8 mouse cellular contexts compared by ENCODE assay signal in genomic region chr10:95417496-95418236, GRCm38 (mm10). TPM values are rescaled to one million over a fixed set of nuclear protein-coding genes. Genes with fewer than 3 reads are reported as not detected.
DNase-seq lines count a peak whose midpoint lies in the region; ATAC-seq lines count a peak whose summit lies in the region.

No protein-coding gene starts in this region.

- peak overlapping the region; percentile 68 for H3K9ac ChIP-seq in embryonic facial prominence, embryonic 11.5 days (replicated peaks; ENCODE audit: low read length)
- H3K9ac ChIP-seq in liver, embryonic 13.5 days, result peak overlapping the region; percentile 79
- peak overlapping the region; percentile 23 for H3K9ac ChIP-seq in stomach, embryonic 15.5 days

- WGBS in embryonic facial prominence, embryonic 11.5 days, result 1% methylated on average over 25 of the region's 25 CpGs
- WGBS in liver, embryonic 13.5 days (ENCODE audit: insufficient replicate concordance), result 1% methylated on average over 25 of the region's 25 CpGs
- WGBS in stomach, embryonic 15.5 days, result under 1% methylated on average over 25 of the region's 25 CpGs

- H3K4me2 ChIP-seq in embryonic facial prominence, embryonic 11.5 days (ENCODE audit: low read depth, low read length), result peak overlapping the region; percentile 92
- peak overlapping the region; percentile 98 for H3K4me2 ChIP-seq in liver, embryonic 13.5 days
- peak overlapping the region; percentile 95 for H3K4me2 ChIP-seq in stomach, embryonic 15.5 days

- no peaks in the 10 kb centered on the region for H3K4me1 ChIP-seq in embryonic facial prominence, embryonic 11.5 days (ENCODE audit: control insufficient read depth, insufficient read depth, low read length)
- peaks cover 38% of the 10 kb centered on the region for H3K4me1 ChIP-seq in liver, embryonic 13.5 days (replicated peaks)
- H3K4me1 ChIP-seq in stomach, embryonic 15.5 days, result peaks cover 23% of the 10 kb centered on the region

- no peaks in the 10 kb centered on the region for H3K9me3 ChIP-seq in embryonic facial prominence, embryonic 11.5 days (replicated peaks; ENCODE audit: control insufficient read depth, low read length)
- no peaks in the 10 kb centered on the region for H3K9me3 ChIP-seq in liver, embryonic 13.5 days (replicated peaks)
- H3K9me3 ChIP-seq in stomach, embryonic 15.5 days, result no peaks in the 10 kb centered on the region

- H3K4me3 ChIP-seq in embryonic facial prominence, embryonic 11.5 days (ENCODE audit: low read depth, low read length), result peak overlapping the region; percentile 62
- H3K4me3 ChIP-seq in liver, embryonic 13.5 days (replicated peaks), result peak overlapping the region; percentile 70
- H3K4me3 ChIP-seq in stomach, embryonic 15.5 days (replicated peaks), result peak overlapping the region; percentile 78

- ATAC-seq in embryonic facial prominence, embryonic 11.5 days (replicated peaks; ENCODE audit: insufficient number of reproducible peaks, low FRiP score, low TSS enrichment, low read depth), result peak; percentile 34; the same call in 1 of the 2 replicates
- peak; percentile 4; the same call in 1 of the 2 replicates for ATAC-seq in liver, embryonic 13.5 days (ENCODE audit: low read depth)
- no peak; the same call in 1 of the 2 replicates for ATAC-seq in stomach, embryonic 15.5 days (ENCODE audit: insufficient read depth, low FRiP score, low read depth)

- DNase-seq in 3T3-L1 (ENCODE audit: low read depth, low spot score), result peak; percentile 83
- DNase-seq in adrenal gland, postnatal 14 days, result peak; percentile 89
- peak; percentile 86 for DNase-seq in embryonic facial prominence, embryonic 11.5 days (ENCODE audit: low spot score)
- peak; percentile 65 to 83 for DNase-seq in heart, adult 9 months (ENCODE audit: low spot score in 2 of 2)
- DNase-seq in kidney, adult 9 months, result peak; percentile 77
- DNase-seq in liver, embryonic 13.5 days, result peak; percentile 48
- DNase-seq in natural killer cell, adult 2 months (ENCODE audit: low spot score in 2 of 2), result peak; percentile 26 to 62

- no peaks in the 10 kb centered on the region for H3K36me3 ChIP-seq in embryonic facial prominence, embryonic 11.5 days (replicated peaks; ENCODE audit: control insufficient read depth, insufficient read depth, low read depth, low read length)
- no peaks in the 10 kb centered on the region for H3K36me3 ChIP-seq in liver, embryonic 13.5 days
- H3K36me3 ChIP-seq in stomach, embryonic 15.5 days, result no peaks in the 10 kb centered on the region

- no peak overlapping the region for H3K27ac ChIP-seq in embryonic facial prominence, embryonic 11.5 days (replicated peaks; ENCODE audit: low read depth, low read length)
- H3K27ac ChIP-seq in liver, embryonic 13.5 days, result peak overlapping the region; percentile 50
- H3K27ac ChIP-seq in stomach, embryonic 15.5 days, result 0 out of 2 replicates have a peak overlapping the region, but pooled peaks have one; percentile 86

- H3K27me3 ChIP-seq in embryonic facial prominence, embryonic 11.5 days (ENCODE audit: control insufficient read depth, insufficient read depth, low read length), result no peaks in the 10 kb centered on the region
- H3K27me3 ChIP-seq in liver, embryonic 13.5 days, result peaks cover 49% of the 10 kb centered on the region
- H3K27me3 ChIP-seq in stomach, embryonic 15.5 days (replicated peaks), result 0 out of 2 replicates have a peak, but pooled peaks cover 3% of the 10 kb centered on the region

RNA-seq across cellular contexts. Expression of gene Socs2, which starts 0.7 kb away (rescaled TPM):
- 18.2 and 24.5 TPM in 2 replicates for total RNA-seq in adrenal gland, postnatal 14 days (2021)
- 50.5 and 56.3 TPM in 2 replicates for polyA plus RNA-seq in embryonic facial prominence, embryonic 11.5 days (2014; fragmentation: Nextera tagmentation; extraction: Ambion mirVana)
- polyA plus RNA-seq in liver, embryonic 13.5 days (2015; fragmentation: Nextera tagmentation; extraction: Ambion mirVana), result 6.9 and 8.1 TPM in 2 replicates
- polyA plus RNA-seq in stomach, embryonic 15.5 days (2015; fragmentation: Nextera tagmentation; extraction: Ambion mirVana), result 35.1 and 41.0 TPM in 2 replicates

Comparison
In these comparisons a context has a peak if more than half of its experiments do, and no peak if none do; other contexts are left out.
1. H3K9ac ChIP-seq: peak in every context shown above with its lines; median percentile 79 in liver, embryonic 13.5 days; 68 in embryonic facial prominence, embryonic 11.5 days; 23 in stomach, embryonic 15.5 days.